In the genomic region with DNA sequence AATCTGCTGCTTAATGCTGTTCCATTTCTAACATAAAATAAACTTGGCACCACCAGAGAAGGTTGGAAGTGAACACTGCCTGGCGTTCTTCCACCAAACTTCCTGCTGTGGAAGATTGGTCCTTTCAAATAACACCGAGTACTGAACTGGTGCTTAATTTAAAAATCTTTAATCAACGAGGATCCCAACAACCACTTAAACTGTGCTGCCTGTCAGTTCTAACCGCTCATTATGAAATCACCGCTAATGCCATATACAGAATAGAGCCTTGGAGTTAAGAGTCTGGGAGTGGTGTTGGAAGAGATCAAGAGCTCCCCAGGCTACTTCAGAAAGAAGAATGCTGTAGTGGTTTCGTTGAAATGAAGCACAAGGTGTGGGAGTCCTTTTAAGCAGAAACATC, we compare ENCODE assay signal across 18 mouse cellular contexts. TPM values are rescaled to one million over a fixed set of nuclear protein-coding genes. Genes with fewer than 3 reads are reported as not detected.
DNase-seq lines count a peak whose midpoint lies in the region; ATAC-seq lines count a peak whose summit lies in the region.
"Had no signal": no experiment of that assay in that cellular context is flagged by ENCODE, and none has a peak within 500 bp of the region (broad histone marks: within the 10 kb centered on the region; RNA-seq: fewer than 3 reads in every experiment).

No protein-coding gene starts in this region.

- no peak overlapping the region for H3K4me2 ChIP-seq in forebrain, embryonic 11.5 days (ENCODE audit: low read depth, low read length, severe bottlenecking)
- H3K4me2 ChIP-seq: heart, embryonic 12.5 days; liver, embryonic 15.5 days; neural tube, embryonic 13.5 days; stomach, embryonic 15.5 days had no signal

- no peaks in the 10 kb centered on the region for H3K4me1 ChIP-seq in forebrain, embryonic 11.5 days (replicated peaks; ENCODE audit: control insufficient read depth, insufficient read depth, low read length)
- H3K4me1 ChIP-seq in forebrain, embryonic 10.5 days = no peaks in the 10 kb centered on the region
- H3K4me1 ChIP-seq: heart, embryonic 12.5 days; liver, embryonic 15.5 days; neural tube, embryonic 13.5 days; stomach, embryonic 15.5 days had no signal

- DNase-seq in forebrain, embryonic 11.5 days (ENCODE audit: low spot score) = no peak
- DNase-seq in forebrain, embryonic 10.5 days (ENCODE audit: extremely low spot score, low spot score) = no peak
- peak; percentile 5 to 16 for DNase-seq in right cerebral cortex, adult 2 months (ENCODE audit: low spot score in 2 of 2)
- no peak for DNase-seq in right cerebral cortex, postnatal 14 days
- DNase-seq in layer of hippocampus, adult 9-11 months = peak; percentile 30
- no peak for DNase-seq in kidney, adult 11 months
- DNase-seq in gastrocnemius, adult 8-10 months (ENCODE audit: low spot score in 2 of 2) = no peak
- no peak for DNase-seq in gastrocnemius, postnatal 4 days (ENCODE audit: low spot score in 2 of 2)
- DNase-seq: cerebellum, adult 18-20 months; embryo, embryonic 11 days; gastrocnemius, postnatal 25 days; thymus, postnatal 36 days had no signal

- no peak overlapping the region for H3K27ac ChIP-seq in forebrain, embryonic 11.5 days (ENCODE audit: low read depth, low read length)
- H3K27ac ChIP-seq in forebrain, embryonic 10.5 days = no peak overlapping the region
- H3K27ac ChIP-seq: liver, embryonic 15.5 days; neural tube, embryonic 13.5 days; stomach, embryonic 15.5 days had no signal

- WGBS in forebrain, embryonic 11.5 days = 46% methylated on average over 6 of the region's 6 CpGs
- WGBS in forebrain, embryonic 10.5 days = 76% methylated on average over 6 of the region's 6 CpGs

- no peaks in the 10 kb centered on the region for H3K9me3 ChIP-seq in forebrain, embryonic 11.5 days (ENCODE audit: control insufficient read depth, low read length)
- no peaks in the 10 kb centered on the region for H3K9me3 ChIP-seq in forebrain, embryonic 10.5 days
- H3K9me3 ChIP-seq: heart, embryonic 12.5 days; liver, embryonic 15.5 days; neural tube, embryonic 13.5 days; stomach, embryonic 15.5 days had no signal

- H3K4me3 ChIP-seq in forebrain, embryonic 11.5 days (ENCODE audit: low read depth, low read length) = no peak overlapping the region
- H3K4me3 ChIP-seq in forebrain, embryonic 10.5 days = no peak overlapping the region
- H3K4me3 ChIP-seq: heart, embryonic 12.5 days; liver, embryonic 15.5 days; neural tube, embryonic 13.5 days; stomach, embryonic 15.5 days had no signal

- H3K27me3 ChIP-seq in forebrain, embryonic 11.5 days (ENCODE audit: control insufficient read depth, insufficient read depth, low read length) = no peaks in the 10 kb centered on the region
- peaks cover 10% of the 10 kb centered on the region for H3K27me3 ChIP-seq in forebrain, embryonic 10.5 days (ENCODE audit: poor library complexity, severe bottlenecking)
- H3K27me3 ChIP-seq: heart, embryonic 12.5 days; neural tube, embryonic 13.5 days; stomach, embryonic 15.5 days had no signal

- no peak overlapping the region for H3K9ac ChIP-seq in forebrain, embryonic 11.5 days (ENCODE audit: low read length)
- H3K9ac ChIP-seq: heart, embryonic 12.5 days; liver, embryonic 15.5 days; neural tube, embryonic 13.5 days; stomach, embryonic 15.5 days had no signal

- no peaks in the 10 kb centered on the region for H3K36me3 ChIP-seq in forebrain, embryonic 11.5 days (ENCODE audit: control insufficient read depth, insufficient read depth, low read length)
- H3K36me3 ChIP-seq in forebrain, embryonic 10.5 days (replicated peaks) = no peaks in the 10 kb centered on the region
- H3K36me3 ChIP-seq: heart, embryonic 12.5 days; liver, embryonic 15.5 days; neural tube, embryonic 13.5 days; stomach, embryonic 15.5 days had no signal

- ATAC-seq in forebrain, embryonic 11.5 days (replicated peaks; ENCODE audit: low FRiP score) = 0 out of 2 replicates have a peak, but pooled peaks have one; percentile 39
- ATAC-seq: inflammation-experienced regulatory T-cells, adult 6 months; Patski had no signal

RNA-seq across cellular contexts. Expression of gene Ibtk, which starts 28.4 kb away (rescaled TPM):
- polyA plus RNA-seq in forebrain, embryonic 11.5 days (2014; fragmentation: Nextera tagmentation; extraction: Ambion mirVana) = 42.1 and 49.0 TPM in 2 replicates
- 35.5 and 35.8 TPM in 2 replicates for polyA plus RNA-seq in forebrain, embryonic 10.5 days (2016; fragmentation: Nextera tagmentation; extraction: Ambion mirVana)
- total RNA-seq in gastrocnemius, adult 8-10 months (2022) = 10 to 100 TPM; 46.5 to 57.7 (median 51.3) TPM
- 10 to 100 TPM; 32.9 to 35.4 TPM for total RNA-seq in gastrocnemius, postnatal 4 days (2021)

Comparison
In these comparisons a context has a peak if more than half of its experiments do, and no peak if none do; other contexts are left out.
1. DNase-seq: peak in right cerebral cortex, adult 2 months (2 of 2) and layer of hippocampus, adult 9-11 months (single experiment); none in forebrain, embryonic 11.5 days (single experiment), forebrain, embryonic 10.5 days (single experiment), right cerebral cortex, postnatal 14 days (single experiment), kidney, adult 11 months (single experiment), gastrocnemius, adult 8-10 months (0 of 2) and gastrocnemius, postnatal 4 days (0 of 2).